Mouse (Mus musculus) limb, embryonic 11.5 days (tissue): ENCODE results near the gene Shank2. TPM values are rescaled to one million over a fixed set of nuclear protein-coding genes. Genes with fewer than 3 reads are reported as not detected.

Source experiments
- ATAC-seq: fragments of 200-750 bp; cut with Nextera tagmentation; 2 replicates; pipeline ENCODE4 v1.8.0; 2017; ENCODE audit warnings: low read depth; ENCODE audit not compliant: insufficient number of reproducible peaks, low FRiP score, low TSS enrichment
- DNase-seq: peaks from one replicate; pipeline ENCODE4 v3.0.0-alpha.2; 2015; ENCODE audit warnings: low spot score
- H3K27ac ChIP-seq: fragments of 300-500 bp; sonication (generic); replicated peaks from 2 replicates; pipeline ENCODE4 v1.5.1; 2014; ENCODE audit warnings: low read depth, mild to moderate bottlenecking, low read length
- H3K27me3 ChIP-seq: fragments of 300-500 bp; sonication (generic); 2 replicates; pipeline ENCODE4 v1.6.1; 2014; ENCODE audit warnings: mild to moderate bottlenecking, low read length, mixed read lengths; ENCODE audit not compliant: control insufficient read depth, insufficient read depth
- H3K36me3 ChIP-seq: fragments of 300-500 bp; sonication (generic); 2 replicates; pipeline ENCODE4 v1.6.1; 2014; ENCODE audit warnings: mild to moderate bottlenecking, low read length, moderate library complexity, mixed read lengths; ENCODE audit not compliant: control insufficient read depth, insufficient read depth
- H3K4me1 ChIP-seq: fragments of 300-500 bp; sonication (generic); 2 replicates; pipeline ENCODE4 v1.6.1; 2014; ENCODE audit warnings: low read length, mixed read lengths; ENCODE audit not compliant: control insufficient read depth, insufficient read depth
- H3K4me2 ChIP-seq: fragments of 300-500 bp; sonication (generic); 2 replicates; pipeline ENCODE4 v1.6.1; 2014; ENCODE audit warnings: low read depth, mild to moderate bottlenecking, moderate library complexity; ENCODE audit not compliant: severe bottlenecking
- H3K4me3 ChIP-seq: fragments of 300-500 bp; sonication (generic); 2 replicates; pipeline ENCODE4 v1.5.1; 2014; ENCODE audit warnings: low read depth, low read length
- H3K9ac ChIP-seq: fragments of 300-500 bp; sonication (generic); 2 replicates; pipeline ENCODE4 v1.6.1; 2014; ENCODE audit warnings: mild to moderate bottlenecking, low read length
- H3K9me3 ChIP-seq: fragments of 300-500 bp; sonication (generic); 2 replicates; pipeline ENCODE4 v1.6.1; 2016; ENCODE audit warnings: low read length; ENCODE audit not compliant: control insufficient read depth
- WGBS: fragments of 180-500 bp; shearing (Covaris S2); extraction: QIAGEN DNeasy Blood & Tissue Kit; methylation state at CpG from one replicate; pipeline ENCODE4 v1.1.7; 2014; 5-methylcytosine and 5-hydroxymethylcytosine counted together
- polyA plus RNA-seq: library from polyadenylated mRNA; unstranded; fragments of >200 nt; fragmentation: Nextera tagmentation; extraction: Ambion mirVana; gene quantifications from 2 replicates; pipeline ENCODE4 v1.2.1, GENCODE M21; 2014

Gene Shank2
- polyA plus RNA-seq, 1 experiment from 2014 or later: 0.68 TPM

- Histone ChIP-seq H3K27ac (no peak overlapping the region), H3K9me3 (no peaks in the 10 kb centered on the region), H3K9ac (no peak overlapping the region), H3K36me3 (no peaks in the 10 kb centered on the region), H3K4me2 (no peak overlapping the region), H3K4me3 (no peak overlapping the region), H3K4me1 (no peaks in the 10 kb centered on the region), H3K27me3 (no peaks in the 10 kb centered on the region)
- DNase-seq (no peak), ATAC-seq (no peak)
- WGBS: 90% methylated on average over 11 of the region's 11 CpGs
Observed at GRCm38 (mm10) chr7:144314438-144315105, 312.8 kb downstream of the Shank2 start.

- WGBS: 89% methylated on average over 6 of the region's 6 CpGs
- no peak for DNase-seq
- no peaks in the 10 kb centered on the region for H3K4me1 ChIP-seq
- no peak overlapping the region for H3K27ac ChIP-seq
- no peaks in the 10 kb centered on the region for H3K36me3 ChIP-seq
- no peaks in the 10 kb centered on the region for H3K27me3 ChIP-seq
- ATAC-seq: no peak
- no peak overlapping the region for H3K4me3 ChIP-seq
- H3K4me2 ChIP-seq: no peak overlapping the region
- H3K9me3 ChIP-seq: no peaks in the 10 kb centered on the region
- no peak overlapping the region for H3K9ac ChIP-seq
Observed at GRCm38 (mm10) chr7:144316224-144316623, 314.5 kb downstream of the Shank2 start.

GRCm38 (mm10) chr7:144316797-144317196 lies 315.1 kb downstream of the Shank2 start:
- H3K4me2 ChIP-seq: no peak overlapping the region
- H3K36me3 ChIP-seq: no peaks in the 10 kb centered on the region
- no peak overlapping the region for H3K27ac ChIP-seq
- ATAC-seq (no peak), DNase-seq (no peak)
- no peaks in the 10 kb centered on the region for H3K4me1 ChIP-seq
- H3K9me3 ChIP-seq: no peaks in the 10 kb centered on the region
- no peak overlapping the region for H3K4me3 ChIP-seq
- 40% methylated on average over 10 of the region's 10 CpGs for WGBS
- H3K9ac ChIP-seq: no peak overlapping the region
- H3K27me3 ChIP-seq: no peaks in the 10 kb centered on the region

GRCm38 (mm10) chr7:144324077-144324476 lies 322.3 kb downstream of the Shank2 start:
- no peaks in the 10 kb centered on the region for H3K4me1 ChIP-seq
- no peaks in the 10 kb centered on the region for H3K36me3 ChIP-seq
- no peaks in the 10 kb centered on the region for H3K27me3 ChIP-seq
- WGBS: 87% methylated on average over 2 of the region's 2 CpGs
- no peak for ATAC-seq
- H3K4me3 ChIP-seq: no peak overlapping the region
- H3K9ac ChIP-seq: no peak overlapping the region
- H3K9me3 ChIP-seq: no peaks in the 10 kb centered on the region
- no peak overlapping the region for H3K27ac ChIP-seq
- no peak for DNase-seq
- no peak overlapping the region for H3K4me2 ChIP-seq

- H3K27me3 ChIP-seq: no peaks in the 10 kb centered on the region
- H3K4me2 ChIP-seq: no peak overlapping the region
- H3K9ac ChIP-seq: no peak overlapping the region
- no peak overlapping the region for H3K4me3 ChIP-seq
- ATAC-seq (no peak), DNase-seq (no peak)
- H3K36me3 ChIP-seq: no peaks in the 10 kb centered on the region
- H3K4me1 ChIP-seq: no peaks in the 10 kb centered on the region
- no peak overlapping the region for H3K27ac ChIP-seq
- H3K9me3 ChIP-seq: no peaks in the 10 kb centered on the region
- WGBS: 89% methylated on average over 6 of the region's 6 CpGs
Observed at GRCm38 (mm10) chr7:144324861-144325260, 323.1 kb downstream of the Shank2 start.

GRCm38 (mm10) chr7:144325603-144326002 lies 323.9 kb downstream of the Shank2 start:
- Histone ChIP-seq H3K9ac (no peak overlapping the region), H3K4me3 (no peak overlapping the region), H3K9me3 (no peaks in the 10 kb centered on the region), H3K4me2 (no peak overlapping the region), H3K27me3 (no peaks in the 10 kb centered on the region), H3K4me1 (no peaks in the 10 kb centered on the region), H3K27ac (no peak overlapping the region), H3K36me3 (no peaks in the 10 kb centered on the region)
- DNase-seq (no peak), ATAC-seq (no peak)
- 93% methylated on average over 10 of the region's 10 CpGs for WGBS

- DNase-seq (no peak), ATAC-seq (no peak)
- no peaks in the 10 kb centered on the region for H3K36me3 ChIP-seq
- H3K9ac ChIP-seq: no peak overlapping the region
- H3K4me3 ChIP-seq: no peak overlapping the region
- no peaks in the 10 kb centered on the region for H3K27me3 ChIP-seq
- no peak overlapping the region for H3K27ac ChIP-seq
- no peaks in the 10 kb centered on the region for H3K9me3 ChIP-seq
- no peaks in the 10 kb centered on the region for H3K4me1 ChIP-seq
- WGBS: 87% methylated on average over 2 of the region's 2 CpGs
- H3K4me2 ChIP-seq: no peak overlapping the region
Observed at GRCm38 (mm10) chr7:144329403-144329890, 327.7 kb downstream of the Shank2 start.

- Histone ChIP-seq H3K4me2 (no peak overlapping the region), H3K9ac (no peak overlapping the region), H3K9me3 (no peaks in the 10 kb centered on the region), H3K27me3 (no peaks in the 10 kb centered on the region), H3K27ac (no peak overlapping the region), H3K36me3 (no peaks in the 10 kb centered on the region), H3K4me1 (no peaks in the 10 kb centered on the region), H3K4me3 (no peak overlapping the region)
- ATAC-seq (no peak), DNase-seq (no peak)
Observed at GRCm38 (mm10) chr7:144336626-144337025, 334.9 kb downstream of the Shank2 start.

- Histone ChIP-seq H3K9me3 (no peaks in the 10 kb centered on the region), H3K4me1 (no peaks in the 10 kb centered on the region), H3K4me3 (no peak overlapping the region), H3K27ac (no peak overlapping the region), H3K27me3 (no peaks in the 10 kb centered on the region), H3K36me3 (no peaks in the 10 kb centered on the region), H3K4me2 (no peak overlapping the region), H3K9ac (no peak overlapping the region)
- DNase-seq (no peak), ATAC-seq (no peak)
- WGBS: 91% methylated on average over 5 of the region's 5 CpGs
Observed at GRCm38 (mm10) chr7:144338694-144339093, 337.0 kb downstream of the Shank2 start.
